Mouse (Mus musculus): ENCODE results near the gene Cnga1. TPM values are rescaled to one million over a fixed set of nuclear protein-coding genes. Genes with fewer than 3 reads are reported as not detected.

The Cnga1 gene
- total and polyA plus RNA-seq, 3 experiments = not detected

DNA sequence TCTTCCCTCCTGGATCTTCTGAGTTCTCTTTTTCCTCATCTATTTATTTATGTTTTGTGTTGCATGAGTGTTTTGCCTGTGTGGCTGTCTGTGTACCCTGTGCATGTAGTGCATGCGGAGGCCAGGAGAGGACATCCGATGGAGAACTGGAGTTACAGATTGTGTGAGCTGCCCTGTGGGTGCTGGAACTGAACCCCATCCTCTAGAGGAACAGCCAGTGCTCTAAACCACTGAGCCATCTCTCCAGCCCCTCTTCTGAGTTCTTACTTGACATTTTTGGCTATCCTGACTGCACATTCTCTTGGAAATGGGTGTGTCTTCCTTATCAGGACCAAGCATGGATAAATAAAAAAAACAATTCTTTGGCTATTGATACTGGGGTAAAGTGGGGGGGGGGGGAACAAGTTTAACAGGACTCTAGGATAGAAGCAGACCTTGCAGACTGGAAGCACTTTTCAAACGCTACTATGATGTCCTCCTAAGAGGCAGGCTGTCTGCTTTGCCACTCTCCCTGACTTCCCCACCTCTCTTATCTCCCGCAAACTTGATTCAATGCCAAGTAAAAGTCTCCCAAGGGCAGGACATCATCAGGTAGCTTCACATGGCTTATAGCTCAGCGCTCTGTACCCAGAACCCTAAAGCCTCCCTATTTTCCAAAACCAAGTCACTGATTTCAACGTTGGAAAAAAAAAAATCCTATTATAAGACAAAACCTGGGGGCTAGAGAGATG, 17.1 kb upstream of the Cnga1 start:
- no peak overlapping the region for H3K4me2 ChIP-seq (ENCODE audit: insufficient read depth, low read depth, poor library complexity, severe bottlenecking)
- dilution Hi-C loops (cut with MboI; ENCODE audit: extremely low pct_ligation_motif_present, extremely low pct_unique_long_range_greater_than_20kb, low sequenced_read_pairs) = no loop called here

DNA sequence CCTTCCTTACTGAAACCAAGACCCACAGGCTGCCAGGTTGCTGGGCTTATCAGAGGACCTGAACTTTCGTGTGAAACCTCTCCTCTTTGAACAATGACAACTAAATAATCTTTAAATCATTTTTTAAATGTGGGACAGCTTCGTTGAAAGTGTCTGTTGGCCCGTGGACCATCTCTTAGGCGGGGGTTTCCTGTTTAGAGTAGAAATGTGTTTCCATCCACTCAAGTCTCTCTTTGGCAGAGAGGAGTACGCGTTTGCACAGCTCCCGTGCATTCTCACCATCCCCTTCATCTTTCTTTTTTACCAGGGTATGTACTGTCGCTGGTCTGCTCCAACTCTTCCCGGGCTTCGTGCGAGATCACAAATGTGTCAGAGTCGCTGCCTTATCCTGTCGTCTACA, 14.3 kb upstream of the Cnga1 start:
- dilution Hi-C loops (cut with MboI; ENCODE audit: extremely low pct_ligation_motif_present, extremely low pct_unique_long_range_greater_than_20kb, low sequenced_read_pairs) = no loop called here

More for the DNA sequence above, 17.1 kb upstream of the Cnga1 start:
- Histone ChIP-seq H3K4me1 (ENCODE audit: control insufficient read depth in 1 of 2, insufficient read depth in 2 of 2) (no peaks in the 10 kb centered on the region; a peak in 1 of 4 replicates), H3K9me3 (replicated peaks; ENCODE audit: low read length) (no peaks in the 10 kb centered on the region), H3K36me3 (replicated peaks in 1 of 2; ENCODE audit: control insufficient read depth in 1 of 2, insufficient read depth in 1 of 2, low read length in 1 of 2) (no peaks in the 10 kb centered on the region), H3K4me3 (replicated peaks in 1 of 3; ENCODE audit: low read depth in 2 of 3, low read length in 2 of 3, poor library complexity in 1 of 3) (no peak overlapping the region), H3K79me2 (replicated peaks; ENCODE audit: control insufficient read depth, extremely low read depth, insufficient read depth, poor library complexity, severe bottlenecking) (no peaks in the 10 kb centered on the region), H3K9ac (ENCODE audit: insufficient read depth, low read depth) (no peak overlapping the region), H3K27me3 (replicated peaks) (no peaks in the 10 kb centered on the region), H3K27ac (ENCODE audit: insufficient read depth, low read depth) (no peak overlapping the region)
- DNase-seq (ENCODE audit: extremely low read depth) = no peak
- TF ChIP-seq ZMIZ1 (IDR thresholded peaks at IDR 0.05; ENCODE audit: low read depth, low read length) (no peak), RAD21 (IDR thresholded peaks at IDR 0.05; ENCODE audit: low read depth, low read length) (no peak), MYC (IDR thresholded peaks at IDR 0.05; ENCODE audit: low read depth, low read length) (no peak), UBTF (IDR thresholded peaks at IDR 0.05; ENCODE audit: low read depth, low read length) (no peak), BHLHE40 (IDR thresholded peaks at IDR 0.05; ENCODE audit: low read depth, low read length) (no peak), EP300 (IDR thresholded peaks at IDR 0.05; ENCODE audit: low read length) (no peak), RCOR1 (conservative IDR thresholded peaks at IDR 0.05; ENCODE audit: low read depth, low read length) (no peak), USF2 (conservative IDR thresholded peaks at IDR 0.05; ENCODE audit: low read depth, low read length) (no peak), POLR2AphosphoS2 (IDR thresholded peaks at IDR 0.05; ENCODE audit: low read depth, low read length) (no peak), MAFK (IDR thresholded peaks at IDR 0.05; ENCODE audit: insufficient replicate concordance, low read length) (no peak), ETS1 (conservative IDR thresholded peaks at IDR 0.05; ENCODE audit: low read depth, low read length) (no peak), CHD2 (IDR thresholded peaks at IDR 0.05; ENCODE audit: low read length) (no peak), E2F4 (IDR thresholded peaks at IDR 0.05; ENCODE audit: insufficient replicate concordance, low read depth, low read length) (no peak), NRF1 (IDR thresholded peaks at IDR 0.05; ENCODE audit: low read depth, low read length) (no peak), CHD1 (IDR thresholded peaks at IDR 0.05; ENCODE audit: low read depth, low read length) (no peak)
- in situ Hi-C loops (cut with MboI; ENCODE audit: low pct_ligation_motif_present, low pct_unique_long_range_greater_than_20kb, low sequenced_read_pairs) = no loop called here

More for the DNA sequence above, 14.3 kb upstream of the Cnga1 start:
- Histone ChIP-seq H3K9me3 (replicated peaks; ENCODE audit: low read length) (no peaks in the 10 kb centered on the region), H3K79me2 (replicated peaks; ENCODE audit: control insufficient read depth, extremely low read depth, insufficient read depth, poor library complexity, severe bottlenecking) (no peaks in the 10 kb centered on the region), H3K4me3 (replicated peaks in 1 of 3; ENCODE audit: low read depth in 2 of 3, low read length in 2 of 3, poor library complexity in 1 of 3) (no peak overlapping the region), H3K4me2 (ENCODE audit: insufficient read depth, low read depth, poor library complexity, severe bottlenecking) (no peak overlapping the region), H3K4me1 (ENCODE audit: control insufficient read depth in 1 of 2, insufficient read depth in 2 of 2) (no peaks in the 10 kb centered on the region), H3K27ac (ENCODE audit: insufficient read depth, low read depth) (no peak overlapping the region), H3K27me3 (replicated peaks) (no peaks in the 10 kb centered on the region), H3K36me3 (replicated peaks in 1 of 2; ENCODE audit: control insufficient read depth in 1 of 2, insufficient read depth in 1 of 2, low read length in 1 of 2) (no peaks in the 10 kb centered on the region), H3K9ac (ENCODE audit: insufficient read depth, low read depth) (no peak overlapping the region)
- no peak for DNase-seq (ENCODE audit: extremely low read depth)
- in situ Hi-C loops (cut with MboI; ENCODE audit: low pct_ligation_motif_present, low pct_unique_long_range_greater_than_20kb, low sequenced_read_pairs) = no loop called here
- TF ChIP-seq MAX (IDR thresholded peaks at IDR 0.05; ENCODE audit: low read length) = no peak
- no peak for TF ChIP-seq ETS1 (conservative IDR thresholded peaks at IDR 0.05; ENCODE audit: low read depth, low read length)
- TF ChIP-seq KAT2A (IDR thresholded peaks at IDR 0.05; ENCODE audit: insufficient replicate concordance, low read length) = no peak
- TF ChIP-seq ZNF384 (IDR thresholded peaks at IDR 0.05; ENCODE audit: low read depth, low read length) = no peak
- no peak for TF ChIP-seq ZMIZ1 (IDR thresholded peaks at IDR 0.05; ENCODE audit: low read depth, low read length)
- no peak for TF ChIP-seq NELFE (IDR thresholded peaks at IDR 0.05; ENCODE audit: low read depth, low read length)
- TF ChIP-seq ELF1 (IDR thresholded peaks at IDR 0.05; ENCODE audit: low read depth, low read length) = no peak
- TF ChIP-seq MXI1 (IDR thresholded peaks at IDR 0.05; ENCODE audit: low read depth, low read length) = no peak
- TF ChIP-seq BHLHE40 (IDR thresholded peaks at IDR 0.05; ENCODE audit: low read depth, low read length) = no peak
- TF ChIP-seq USF2 (conservative IDR thresholded peaks at IDR 0.05; ENCODE audit: low read depth, low read length) = no peak
- TF ChIP-seq CTCF (conservative IDR thresholded peaks at IDR 0.05 in 1 of 2, IDR thresholded peaks at IDR 0.05 in 1 of 2; ENCODE audit: low read depth in 2 of 2, low read length in 2 of 2) = no peak
- no peak for TF ChIP-seq HCFC1 (IDR thresholded peaks at IDR 0.05; ENCODE audit: low read depth, low read length)
